Mouse (Mus musculus) spleen, adult 12 weeks (tissue): Measurements from ENCODE around the gene Eri3.

ENCODE experiments used
- DNase-seq: peaks from one replicate; pipeline ENCODE4 v3.0.0; 2022; ENCODE audit warnings: low spot score

Gene Eri3

DNA sequence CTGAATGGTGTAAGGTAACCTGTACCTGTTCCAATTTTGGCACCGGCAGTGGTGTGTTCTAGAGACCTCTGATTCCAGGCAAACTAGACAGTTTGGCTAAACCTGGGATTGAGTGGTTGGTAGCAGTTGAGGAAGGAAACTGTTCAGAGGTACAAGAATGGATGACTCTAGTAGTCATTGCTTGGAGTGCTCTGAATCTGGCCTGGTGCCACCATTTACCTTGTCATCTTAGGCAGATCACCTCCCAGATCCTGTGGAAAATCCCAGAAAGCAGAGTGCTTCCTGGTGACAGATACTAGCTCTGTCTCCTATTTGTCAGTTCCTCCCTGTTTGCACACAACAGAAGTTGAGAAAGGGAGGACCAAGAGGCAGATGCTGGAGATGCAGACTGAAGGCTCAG, 27.4 kb downstream of the Eri3 start:
- DNase-seq = no peak

- DNase-seq = no peak
Observed at GRCm38 (mm10) chr4:117581626-117582025, 31.5 kb downstream of the Eri3 start.

- no peak for DNase-seq
Observed at GRCm38 (mm10) chr4:117585995-117586394, 35.8 kb downstream of the Eri3 start.

DNA sequence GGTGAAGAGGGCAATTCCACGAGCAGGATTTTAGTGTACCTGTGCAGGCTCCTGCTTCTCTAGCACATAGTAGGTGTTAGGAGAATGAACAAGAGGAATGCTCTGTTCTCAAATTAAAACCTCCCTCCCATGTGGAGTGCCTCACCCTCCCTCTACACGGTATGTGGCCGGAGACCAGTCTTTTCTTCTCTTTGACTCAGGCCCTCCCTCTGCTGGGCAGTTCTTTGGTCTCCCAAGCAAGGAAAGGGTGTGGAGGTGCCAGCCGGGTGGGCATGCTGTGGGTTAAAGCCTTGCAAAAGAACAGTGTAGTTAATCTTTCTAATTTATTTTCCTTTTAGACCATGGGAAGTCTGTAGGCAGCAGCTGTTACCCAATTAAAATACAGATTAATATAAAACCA, 37.3 kb downstream of the Eri3 start:
- no peak for DNase-seq

GRCm38 (mm10) chr4:117589081-117589660, 39.0 kb downstream of the Eri3 start:
- no peak for DNase-seq

DNA sequence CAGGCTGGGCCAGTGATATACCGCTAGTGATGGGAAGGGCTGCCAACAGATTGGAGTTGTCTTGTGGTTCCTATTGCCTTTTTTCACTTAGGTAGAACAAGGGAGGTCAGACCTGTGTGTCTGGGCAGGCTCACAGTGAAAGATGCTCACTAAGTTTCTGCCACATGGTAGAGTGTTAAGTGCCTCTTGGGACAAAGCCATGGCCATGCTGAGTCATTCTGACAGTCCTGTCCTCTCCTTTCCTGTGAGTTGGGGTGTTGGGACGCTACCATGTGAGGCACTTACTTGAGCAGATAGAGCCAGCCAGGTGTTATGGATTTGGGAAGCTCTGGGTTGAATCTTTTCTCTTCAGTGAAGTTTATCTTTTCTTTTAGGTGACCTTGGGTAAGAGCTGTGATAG, 40.6 kb downstream of the Eri3 start:
- no peak for DNase-seq

DNA sequence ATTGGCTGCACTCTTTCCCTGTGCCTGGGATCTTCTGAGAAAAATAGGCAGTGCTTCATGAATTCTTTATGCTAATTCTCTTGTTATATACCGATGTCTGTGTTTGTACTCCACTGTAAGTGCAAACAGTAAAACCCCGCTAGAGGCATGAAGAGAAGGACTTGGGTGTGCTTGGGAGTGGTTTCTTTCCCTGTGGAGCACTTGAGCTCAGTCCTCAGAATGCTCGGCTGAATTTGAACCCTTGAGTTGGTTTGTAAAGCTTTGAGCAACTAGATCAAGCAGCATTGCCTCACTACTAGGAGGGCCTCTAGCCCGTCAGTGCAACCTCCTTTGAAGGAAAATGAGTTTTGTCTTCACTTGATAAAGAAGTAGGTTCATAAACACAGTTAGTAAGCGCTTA, 42.0 kb downstream of the Eri3 start:
- no peak for DNase-seq

DNA sequence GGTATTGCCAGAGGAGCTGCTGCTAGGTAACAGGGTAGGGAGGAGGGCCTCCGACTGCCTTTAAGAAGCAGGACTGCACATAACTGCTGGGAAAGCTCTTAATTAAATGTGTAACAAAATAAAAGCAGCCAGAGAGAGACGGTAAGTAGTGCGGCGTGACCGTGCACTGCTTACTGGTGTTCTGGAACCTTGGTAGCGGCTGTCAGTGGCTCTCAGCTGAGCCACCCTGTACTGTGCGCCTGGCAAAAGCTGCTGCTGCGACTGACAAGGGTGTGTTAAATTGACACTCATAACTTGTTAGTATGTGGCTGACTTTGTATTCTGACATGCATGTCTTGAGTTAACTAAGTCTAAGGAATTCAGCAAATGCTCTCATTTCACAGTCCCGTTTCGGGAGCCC, 45.1 kb downstream of the Eri3 start:
- no peak for DNase-seq

DNA sequence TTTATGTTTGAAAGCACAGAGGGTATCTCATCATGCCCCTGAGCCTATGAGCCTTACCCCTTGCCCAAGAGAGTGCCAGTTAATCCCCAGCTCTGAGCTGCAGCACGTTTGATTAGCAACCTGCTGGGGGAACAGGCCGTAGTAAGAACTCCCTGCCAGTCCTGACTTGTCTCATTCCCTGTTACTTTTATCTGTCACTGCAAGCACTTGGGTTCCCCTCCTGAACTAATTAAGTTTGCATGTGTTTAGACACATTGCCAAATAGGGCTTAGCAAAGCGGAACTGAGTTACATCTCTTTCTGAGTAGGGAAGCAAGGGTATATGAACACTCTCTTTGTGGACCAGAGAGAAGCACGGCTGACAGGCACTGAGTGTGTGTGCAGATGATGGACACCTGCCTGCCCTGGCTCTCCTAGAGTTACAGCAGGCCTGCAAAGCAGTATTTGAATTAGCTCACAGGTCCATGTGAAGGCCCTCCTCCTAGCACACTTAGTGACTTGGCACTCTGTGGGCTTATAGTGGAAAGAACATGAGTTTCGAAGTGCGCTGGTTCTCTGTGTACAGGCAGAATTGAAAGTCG, 49.9 kb downstream of the Eri3 start:
- no peak for DNase-seq

- no peak for DNase-seq
Observed at GRCm38 (mm10) chr4:117601338-117601776, 51.2 kb downstream of the Eri3 start.

DNA sequence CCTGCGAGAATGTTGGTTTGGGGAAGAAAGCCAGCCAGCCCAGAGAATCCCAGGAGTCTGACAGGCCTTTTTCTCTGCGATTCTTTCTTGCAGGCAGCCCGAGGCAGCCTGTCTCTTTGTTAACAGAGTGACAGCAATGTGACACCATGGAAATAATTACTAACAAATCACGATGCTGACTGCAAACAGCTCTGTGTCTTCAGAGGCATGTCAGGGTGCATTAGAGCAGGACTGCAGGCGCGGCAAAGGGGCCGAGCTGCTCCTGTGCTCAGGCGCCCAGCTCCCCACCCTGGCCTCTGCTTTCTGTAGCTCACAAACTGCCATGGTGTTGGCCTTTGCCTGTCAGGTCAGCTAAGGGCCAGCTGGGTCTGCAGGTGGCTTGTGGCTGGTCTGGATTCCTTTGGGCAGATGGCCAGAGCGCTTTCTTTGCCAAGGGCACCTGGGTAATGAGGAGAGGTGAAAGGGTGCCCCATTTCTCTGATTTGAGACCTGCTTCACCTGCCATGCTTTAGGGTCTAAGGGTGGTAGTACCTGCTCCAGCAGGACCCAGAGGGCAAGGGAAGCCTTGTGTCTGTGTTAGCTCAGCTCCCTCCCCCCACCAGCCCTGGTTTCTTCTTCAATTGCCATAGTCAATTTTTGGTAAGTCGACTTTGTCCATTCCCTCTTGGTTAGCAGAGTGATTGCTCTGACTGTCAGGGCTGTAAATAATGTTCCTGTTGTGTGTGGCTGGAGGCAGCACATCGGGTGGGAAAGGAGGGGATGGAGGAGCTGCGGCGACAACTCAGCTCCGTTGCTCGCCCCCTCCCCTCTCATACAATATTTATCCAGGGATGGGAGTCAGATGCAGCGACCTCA, 55.2 kb downstream of the Eri3 start:
- DNase-seq = no peak

GRCm38 (mm10) chr4:117605954-117606227, 55.7 kb downstream of the Eri3 start:
- DNase-seq = no peak

GRCm38 (mm10) chr4:117606831-117607610, 56.9 kb downstream of the Eri3 start:
- DNase-seq = no peak

GRCm38 (mm10) chr4:117608265-117608664, 58.1 kb downstream of the Eri3 start:
- DNase-seq = no peak

DNA sequence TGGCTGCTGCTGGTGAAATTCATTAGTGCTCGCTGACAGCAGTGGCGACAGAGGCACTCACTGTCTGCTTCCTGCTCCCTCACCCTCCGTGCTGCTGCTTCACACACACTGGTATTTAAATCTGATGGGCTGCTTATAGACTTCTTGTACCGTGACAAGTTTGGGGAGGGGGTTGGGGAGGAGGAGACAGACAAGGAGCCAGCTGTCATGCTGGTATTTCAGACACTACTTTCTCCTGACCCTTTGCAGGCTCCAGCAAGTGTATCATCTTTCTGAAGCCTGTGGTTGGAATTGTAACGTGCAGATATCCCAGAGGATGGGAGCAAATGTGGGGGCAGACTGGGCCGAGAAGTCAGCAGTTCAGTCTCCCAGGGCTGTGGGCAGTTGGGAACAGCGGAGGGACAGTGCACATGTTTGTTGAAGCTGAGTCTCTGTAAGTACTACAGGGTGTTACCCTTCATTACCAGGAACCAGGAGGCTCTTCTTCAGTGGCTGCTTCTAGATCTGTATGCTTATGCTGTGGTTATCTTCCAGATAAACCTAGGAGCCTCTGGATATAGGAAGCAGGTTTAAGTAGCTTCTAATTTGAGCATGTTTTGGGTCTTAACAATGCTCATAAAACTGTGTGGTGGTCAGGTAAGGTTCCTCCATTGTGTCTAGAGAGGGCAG, 59.3 kb downstream of the Eri3 start:
- no peak for DNase-seq

GRCm38 (mm10) chr4:117611385-117611784, 61.2 kb downstream of the Eri3 start:
- DNase-seq = no peak

DNA sequence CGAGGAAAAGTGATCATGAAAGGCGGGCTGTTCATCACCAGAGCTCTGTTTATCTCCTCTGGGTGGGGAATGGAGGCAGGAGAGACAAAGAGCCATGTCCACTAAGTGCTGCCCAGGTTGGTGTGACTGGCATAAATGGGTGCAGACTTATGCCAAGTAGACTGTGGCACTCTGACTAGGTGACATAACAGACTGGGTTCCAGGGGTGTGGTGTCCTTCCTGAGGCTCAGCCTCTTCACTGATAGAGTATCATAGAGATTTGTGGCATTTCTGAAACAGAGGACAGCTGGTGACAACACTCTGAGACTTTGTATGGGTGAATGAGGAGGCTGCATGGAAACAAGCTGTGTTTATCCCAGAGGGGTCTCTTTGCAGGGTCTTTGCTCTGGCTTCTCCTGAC, 61.6 kb downstream of the Eri3 start:
- DNase-seq = no peak

- DNase-seq = no peak
Observed at GRCm38 (mm10) chr4:117612713-117613112, 62.5 kb downstream of the Eri3 start.

DNA sequence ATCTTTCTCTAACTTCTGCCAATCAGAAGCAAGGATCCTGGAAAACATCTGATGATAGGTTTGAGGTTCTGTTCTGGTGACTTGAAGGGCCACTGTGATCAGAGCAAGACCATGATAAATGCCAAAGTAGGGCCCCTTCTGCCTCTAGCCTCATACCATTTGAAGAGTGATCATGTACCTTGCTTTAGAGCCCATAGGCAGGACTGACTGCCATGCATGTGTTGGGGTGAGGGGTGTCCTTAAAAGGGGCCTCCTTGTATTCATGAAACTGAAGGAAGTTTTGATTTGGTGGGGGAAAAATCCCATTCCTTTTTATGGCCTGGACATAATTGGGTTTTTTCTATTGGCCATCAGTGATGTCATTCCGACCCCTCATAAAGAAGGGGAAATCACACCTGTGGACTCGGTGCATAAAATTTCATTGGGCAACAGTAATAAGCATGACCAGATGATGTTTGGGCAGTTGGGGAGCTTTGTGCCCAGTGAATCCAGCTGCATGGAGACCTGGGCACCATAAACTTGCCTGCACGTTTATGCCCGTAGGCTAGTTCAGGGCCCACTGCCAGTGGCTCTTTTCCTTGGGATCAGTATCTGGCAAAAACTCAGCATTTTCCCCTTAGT, 63.1 kb downstream of the Eri3 start:
- DNase-seq = no peak

- DNase-seq = no peak
Observed at GRCm38 (mm10) chr4:117616600-117616999, 66.4 kb downstream of the Eri3 start.

- DNase-seq = no peak
Observed at GRCm38 (mm10) chr4:117622270-117622669, 72.1 kb downstream of the Eri3 start.

DNA sequence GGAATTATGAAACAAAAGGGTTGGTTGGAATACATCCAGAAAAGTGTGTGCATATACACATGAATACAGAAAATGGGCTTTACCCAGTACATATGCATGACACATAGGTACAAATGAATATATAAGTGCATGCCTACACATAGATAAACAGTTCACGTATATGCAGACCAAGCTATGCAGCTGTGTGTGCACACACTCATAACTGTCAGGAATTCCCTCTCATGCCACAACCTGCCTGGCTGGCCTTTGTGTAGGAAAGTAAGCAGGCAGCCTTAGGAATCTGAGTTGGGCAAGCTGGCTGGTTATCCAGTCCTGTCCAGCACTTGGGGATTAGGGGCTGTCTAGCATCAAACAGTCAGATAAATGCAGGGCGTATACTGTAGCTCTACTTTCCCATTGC, 72.9 kb downstream of the Eri3 start:
- DNase-seq = no peak
